Mouse (Mus musculus) layer of hippocampus, postnatal 10 days (tissue): ENCODE measurements around the gene Gulp1. TPM values are rescaled to one million over a fixed set of nuclear protein-coding genes. Genes with fewer than 3 reads are reported as not detected.

ENCODE experiments used
- DNase-seq, 2 experiments: peaks; one replicate each; pipeline ENCODE4 v3.0.0; 2021; ENCODE audit warnings: low spot score in 2 of 2
- total RNA-seq, 2 experiments: library from RNA; stranded (reverse); gene quantifications; 2 replicates each; pipeline ENCODE4 v1.2.3; 2021

Gene Gulp1
- total RNA-seq, 2 experiments from 2014 or later: 4.5 to 7.5 TPM

DNA sequence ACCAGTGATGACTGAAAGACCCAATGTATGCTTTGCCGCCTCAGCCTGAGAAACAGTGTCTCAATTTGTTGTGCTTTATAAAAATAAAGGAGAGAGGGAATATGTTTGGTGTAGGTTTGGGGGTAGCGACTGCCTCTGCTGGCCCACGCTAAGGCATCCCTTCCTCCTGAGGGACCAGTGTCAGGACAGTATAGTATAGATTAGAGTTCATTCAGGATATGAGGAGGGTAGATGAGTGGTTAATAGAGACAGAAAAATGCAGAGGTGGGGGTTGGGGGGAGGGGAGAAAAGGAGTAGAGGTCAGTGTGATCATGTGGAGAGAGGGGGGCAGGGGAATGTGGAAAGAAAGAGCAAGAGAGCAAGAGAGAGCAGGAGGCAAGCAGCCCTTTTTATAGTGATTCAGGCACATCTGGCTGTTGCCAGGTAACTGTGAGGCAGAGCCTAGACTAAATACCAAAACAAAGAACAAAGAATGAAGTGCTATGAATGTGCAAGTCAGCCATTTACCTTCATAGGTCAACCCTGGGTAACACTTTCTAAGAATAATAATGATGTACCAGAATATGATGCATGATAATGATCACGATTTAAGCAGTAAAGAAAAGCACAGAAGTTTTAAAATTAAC lies 169.6 kb downstream of the Gulp1 start:
- DNase-seq: no peak

DNA sequence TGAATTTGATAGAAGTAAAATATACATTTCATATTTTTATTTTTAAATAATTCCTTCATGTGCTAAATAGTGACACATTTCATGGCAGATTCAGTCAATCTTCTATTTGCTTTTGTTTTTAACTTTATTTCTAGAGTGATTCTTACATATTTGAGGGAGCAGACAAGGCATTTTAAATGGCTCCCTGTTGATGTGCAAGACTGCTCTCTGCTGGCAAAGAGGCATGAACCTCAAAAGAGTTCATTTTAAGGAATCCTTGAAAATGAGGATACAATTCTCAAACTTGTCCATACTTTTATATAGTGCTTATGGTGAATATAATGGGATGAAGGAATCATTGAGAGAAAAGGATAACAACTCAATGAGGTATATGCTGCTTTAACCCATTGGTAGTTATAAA lies 189.9 kb downstream of the Gulp1 start:
- peak; percentile 26 to 30 for DNase-seq

DNA sequence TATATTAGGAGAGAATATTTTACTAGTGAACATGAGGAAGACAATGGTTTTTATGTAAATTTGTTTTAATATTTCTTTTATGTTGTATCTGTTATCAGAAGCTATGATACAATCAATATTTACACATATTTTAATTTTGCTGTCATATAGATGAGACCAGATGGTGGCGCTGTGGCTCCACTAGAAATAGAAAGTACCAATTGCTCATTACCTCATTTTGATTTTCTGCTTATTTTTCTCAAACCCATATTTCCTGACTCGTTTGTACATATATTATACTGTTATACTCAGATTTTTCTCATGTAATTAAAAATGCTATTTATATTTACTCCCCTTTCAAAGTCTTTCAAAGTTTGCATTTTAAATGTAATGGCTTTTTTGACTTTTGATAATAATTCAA lies 194.4 kb downstream of the Gulp1 start:
- peak; percentile 64 to 76 for DNase-seq

DNA sequence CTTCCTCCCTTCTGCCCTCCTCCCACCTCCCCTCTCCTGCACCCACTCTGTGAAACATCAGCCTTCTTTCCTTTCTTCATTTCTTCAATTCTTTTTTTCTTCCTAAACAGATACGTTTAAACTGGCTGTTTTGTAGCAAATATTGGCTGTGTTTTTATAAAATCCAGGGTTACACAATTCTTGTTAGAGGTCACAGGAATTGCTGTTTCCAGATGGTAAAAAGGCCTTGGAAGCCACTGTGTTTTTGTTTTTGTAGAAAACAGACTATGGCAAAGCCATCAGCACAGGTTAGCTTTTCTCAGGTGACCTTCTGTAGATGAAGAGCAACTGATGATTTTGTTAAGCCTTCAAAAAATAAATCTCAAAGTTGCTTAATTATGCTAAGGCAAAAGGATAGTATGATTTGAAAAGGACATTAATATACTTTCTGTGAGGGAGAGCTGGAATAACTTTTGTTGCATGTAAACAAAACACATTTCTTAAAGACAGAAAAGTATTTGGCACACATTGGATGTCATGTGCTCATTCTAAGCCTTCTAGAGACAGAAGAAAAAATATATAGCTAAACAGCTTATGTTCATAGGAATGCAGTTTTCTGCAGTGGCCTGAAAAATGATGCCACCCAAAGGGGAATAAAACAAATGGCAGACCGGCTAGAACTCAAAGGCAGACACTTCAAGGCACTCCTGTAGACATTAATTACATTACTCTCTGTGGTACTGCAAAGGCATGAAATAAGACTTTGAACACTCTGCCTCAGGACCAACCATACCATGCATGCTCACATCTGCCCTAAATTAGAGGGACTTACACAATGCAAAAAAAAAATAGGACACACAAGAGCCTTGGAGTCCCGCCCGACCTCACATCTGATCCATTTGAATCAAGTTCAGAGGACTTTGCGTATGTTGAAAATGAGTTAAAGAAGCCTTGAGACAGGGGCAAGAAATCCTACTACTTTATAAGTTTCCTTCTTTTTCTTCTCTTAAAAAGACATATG lies 199.7 kb downstream of the Gulp1 start:
- no peak for DNase-seq

DNA sequence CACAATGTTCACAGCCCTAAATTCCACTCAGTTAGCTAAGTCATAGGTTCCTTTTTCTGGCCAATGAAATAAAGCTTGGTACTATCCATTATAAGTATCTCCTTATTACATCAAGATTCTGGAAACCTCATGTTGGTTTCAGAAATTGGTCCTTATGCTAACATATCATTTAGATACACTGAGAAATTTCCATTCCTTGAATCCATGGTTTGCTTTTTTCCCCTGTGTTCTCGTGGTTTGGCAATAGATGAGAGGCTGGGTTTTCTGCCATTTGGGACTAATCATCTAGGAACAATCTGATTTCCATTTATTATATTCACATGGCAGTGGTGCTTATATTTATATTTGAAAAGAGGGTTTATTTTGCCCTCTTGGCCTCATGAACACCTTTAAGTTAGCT lies 226.9 kb downstream of the Gulp1 start:
- no peak for DNase-seq

DNA sequence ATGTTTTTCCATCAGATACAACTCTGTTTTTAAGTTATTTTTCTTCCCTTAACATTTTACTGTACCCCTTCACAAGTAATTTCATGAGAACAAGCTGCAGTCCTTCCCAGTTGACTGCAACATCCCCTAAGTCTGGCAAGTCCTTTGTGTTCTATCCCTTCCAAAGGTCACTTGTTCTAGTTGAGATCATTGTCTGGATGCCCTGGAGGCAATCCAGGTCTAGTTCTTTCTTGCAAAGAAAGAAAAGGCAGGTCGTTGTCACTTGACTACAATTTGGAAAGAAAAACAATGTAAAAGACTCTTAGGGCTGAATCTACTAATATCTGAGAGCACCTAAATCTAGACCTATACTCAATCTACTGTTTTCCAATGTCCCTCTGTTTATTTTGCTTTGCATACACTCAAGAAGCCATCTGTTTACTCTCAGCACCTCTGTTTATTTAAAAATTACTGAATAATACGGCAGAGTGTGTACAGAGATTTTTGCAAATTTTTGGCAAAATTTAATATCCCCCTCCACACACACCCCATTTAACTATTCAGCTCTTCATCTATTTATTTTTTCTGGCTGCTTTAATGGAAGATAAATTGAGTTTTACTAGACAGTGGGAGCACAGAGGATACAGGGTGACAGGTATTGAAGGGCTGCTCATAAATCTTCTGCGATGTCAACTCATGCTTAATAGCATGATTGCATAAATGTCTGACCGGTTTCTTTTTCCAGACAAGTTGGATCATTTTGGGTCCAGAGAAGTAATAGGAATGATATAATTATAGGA lies 252.5 kb downstream of the Gulp1 start:
- DNase-seq: no peak

DNA sequence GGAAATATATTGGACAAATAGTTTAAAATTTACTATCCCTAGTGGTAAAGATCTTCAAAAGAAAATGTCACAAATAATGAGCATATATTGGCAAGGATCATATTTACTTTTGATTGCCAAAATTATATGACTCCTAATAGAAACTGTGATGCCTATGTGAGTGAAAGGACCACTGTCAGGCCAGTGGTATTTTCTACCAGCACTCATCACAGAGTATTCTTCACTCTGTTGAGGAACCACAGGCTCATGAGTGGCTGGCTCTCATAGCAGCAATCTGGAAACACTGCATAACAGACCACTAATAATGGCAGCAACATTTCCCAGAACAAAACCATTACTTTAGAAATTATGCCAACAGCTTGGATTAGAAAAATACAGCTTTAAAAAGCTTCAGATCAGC lies 255.1 kb downstream of the Gulp1 start:
- DNase-seq: no peak

DNA sequence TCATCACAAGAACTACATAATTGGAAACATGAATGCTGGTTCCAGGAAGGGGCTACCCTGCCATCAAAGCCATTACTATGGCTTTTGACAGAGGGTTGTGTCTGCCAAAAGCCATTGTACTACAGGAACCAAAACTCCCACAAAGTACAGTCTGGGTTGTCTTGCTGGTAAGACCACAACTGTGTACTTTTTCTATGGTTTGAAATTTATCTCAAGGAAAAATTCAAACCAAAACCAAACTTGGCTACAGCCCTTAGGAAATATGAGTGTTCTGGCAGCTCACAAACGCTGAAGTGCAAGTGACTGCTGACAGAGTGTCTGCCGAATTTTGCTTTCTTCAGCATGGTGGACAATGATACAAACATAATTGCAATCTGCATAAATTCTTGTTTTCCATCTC lies 259.0 kb downstream of the Gulp1 start:
- no peak for DNase-seq

DNA sequence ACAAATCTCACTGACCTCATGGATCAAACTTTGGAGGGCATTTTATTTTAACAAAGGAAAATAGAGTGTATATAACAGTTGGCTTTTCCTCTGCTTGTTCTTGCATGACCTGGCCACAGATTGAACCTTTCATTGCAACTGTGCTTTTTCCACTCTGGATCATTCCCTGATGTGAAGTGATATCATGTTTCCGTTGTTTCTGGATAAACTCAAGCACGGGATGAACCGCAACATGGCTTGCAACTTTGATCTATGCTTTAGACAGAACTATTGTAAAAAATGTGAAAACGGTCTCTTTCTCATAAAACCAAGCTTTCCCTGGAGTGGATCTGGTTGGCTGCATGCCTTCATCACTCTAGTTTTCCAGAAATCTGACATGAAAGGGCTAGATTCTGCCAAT lies 282.6 kb downstream of the Gulp1 start:
- DNase-seq: no peak
